Mouse (Mus musculus) thymus, adult 18-20 months (tissue): ENCODE data around the gene Plxna2.
A peak's percentile ranks its signal among the peaks of the same experiment; 100 is the strongest.

Experiments used
- DNase-seq, 2 experiments: peaks; one replicate each; pipeline ENCODE4 v3.0.0; 2022; ENCODE audit warnings: mixed read lengths in 2 of 2

Plxna2 gene

GRCm38 (mm10) chr1:194617918-194618317, at the start of gene Plxna2:
Gene Plxna2, plus strand, starts transcription at chr1:194618218.
- no peak for DNase-seq

- DNase-seq: no peak
These were observed 44.1 kb upstream of the Plxna2 start for GRCm38 (mm10) chr1:194573870-194574269.

- DNase-seq: no peak
These were observed 39.7 kb upstream of the Plxna2 start for GRCm38 (mm10) chr1:194578270-194578669.

GRCm38 (mm10) chr1:194580539-194580938, 37.5 kb upstream of the Plxna2 start:
- DNase-seq: no peak

GRCm38 (mm10) chr1:194586670-194587069, 31.3 kb upstream of the Plxna2 start:
- no peak for DNase-seq

GRCm38 (mm10) chr1:194587532-194587931, 30.5 kb upstream of the Plxna2 start:
- no peak for DNase-seq

GRCm38 (mm10) chr1:194587956-194588668, 29.9 kb upstream of the Plxna2 start:
- DNase-seq: no peak

- DNase-seq: no peak
These were observed 29.1 kb upstream of the Plxna2 start for GRCm38 (mm10) chr1:194588711-194589451.

- no peak for DNase-seq
These were observed 24.9 kb upstream of the Plxna2 start for GRCm38 (mm10) chr1:194593155-194593554.

GRCm38 (mm10) chr1:194607406-194608261, 10.4 kb upstream of the Plxna2 start:
- DNase-seq: no peak

GRCm38 (mm10) chr1:194610516-194610915, 7.5 kb upstream of the Plxna2 start:
- no peak for DNase-seq

GRCm38 (mm10) chr1:194612628-194613027, 5.4 kb upstream of the Plxna2 start:
- DNase-seq: no peak

- no peak for DNase-seq
These were observed 4.7 kb upstream of the Plxna2 start for GRCm38 (mm10) chr1:194613271-194613834.

- DNase-seq: no peak
These were observed 3.8 kb upstream of the Plxna2 start for GRCm38 (mm10) chr1:194613923-194614830.

GRCm38 (mm10) chr1:194616136-194616535, 1.9 kb upstream of the Plxna2 start:
- no peak for DNase-seq

- DNase-seq: peak in 1 of 2 experiments; percentile 6
These were observed 858 bp downstream of the Plxna2 start for GRCm38 (mm10) chr1:194618841-194619311.

- peak; percentile 13 to 17 for DNase-seq
These were observed 1.6 kb downstream of the Plxna2 start for GRCm38 (mm10) chr1:194619353-194620244.

GRCm38 (mm10) chr1:194620245-194620991, 2.4 kb downstream of the Plxna2 start:
- peak in 1 of 2 experiments; percentile 5 for DNase-seq

- DNase-seq: no peak
These were observed 4.2 kb downstream of the Plxna2 start for GRCm38 (mm10) chr1:194622174-194622573.

- no peak for DNase-seq
These were observed 4.7 kb downstream of the Plxna2 start for GRCm38 (mm10) chr1:194622677-194623076.
